Mouse (Mus musculus): ENCODE data around the gene Ergic1.
A peak's percentile ranks its signal among the peaks of the same experiment; 100 is the strongest.

Ergic1 gene

DNA sequence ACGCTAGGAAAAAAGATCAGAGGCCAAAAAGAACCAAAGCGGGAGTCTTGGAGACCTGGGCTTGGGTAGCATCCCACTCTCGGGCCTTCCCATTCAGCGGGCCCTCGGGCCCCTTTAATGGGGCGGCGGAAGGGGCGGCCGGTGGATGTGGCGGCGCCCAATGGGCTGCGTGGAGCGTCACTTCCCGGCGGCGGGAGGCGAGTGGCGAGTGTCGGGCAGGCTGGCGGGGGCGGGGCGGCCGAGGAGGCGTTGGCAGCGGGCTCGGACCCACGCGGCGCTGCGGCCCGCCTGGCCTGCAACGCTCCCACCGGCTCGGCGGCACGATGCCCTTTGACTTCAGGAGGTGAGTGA is at the start of gene Ergic1:
Ergic1 (plus strand) TSS at position 200 of the 351 bp plus-strand sequence.
- peak; percentile 88 for DNase-seq

GRCm38 (mm10) chr17:26511816-26512774 is 49.2 kb upstream of the Ergic1 start:
- DNase-seq, result no peak

DNA sequence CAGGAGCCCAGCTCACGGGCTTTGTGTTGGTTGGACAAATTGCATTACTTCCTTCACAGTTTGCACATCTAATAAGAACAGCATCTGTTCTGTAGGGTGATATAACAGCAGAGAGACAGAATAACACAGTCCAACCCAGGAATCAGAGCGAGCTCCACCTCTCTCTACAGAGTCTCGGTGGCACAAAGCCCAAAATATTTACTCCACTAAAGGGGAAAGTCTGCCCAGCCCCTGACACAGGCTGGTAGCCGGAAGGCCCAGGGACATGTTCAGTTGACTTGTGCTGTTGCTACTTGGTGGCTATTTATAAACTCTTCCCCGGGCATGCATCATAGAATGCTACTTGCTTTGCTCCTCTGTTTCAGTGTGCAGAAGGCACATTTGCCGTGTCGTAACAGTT is 48.3 kb upstream of the Ergic1 start:
- DNase-seq, result no peak

DNA sequence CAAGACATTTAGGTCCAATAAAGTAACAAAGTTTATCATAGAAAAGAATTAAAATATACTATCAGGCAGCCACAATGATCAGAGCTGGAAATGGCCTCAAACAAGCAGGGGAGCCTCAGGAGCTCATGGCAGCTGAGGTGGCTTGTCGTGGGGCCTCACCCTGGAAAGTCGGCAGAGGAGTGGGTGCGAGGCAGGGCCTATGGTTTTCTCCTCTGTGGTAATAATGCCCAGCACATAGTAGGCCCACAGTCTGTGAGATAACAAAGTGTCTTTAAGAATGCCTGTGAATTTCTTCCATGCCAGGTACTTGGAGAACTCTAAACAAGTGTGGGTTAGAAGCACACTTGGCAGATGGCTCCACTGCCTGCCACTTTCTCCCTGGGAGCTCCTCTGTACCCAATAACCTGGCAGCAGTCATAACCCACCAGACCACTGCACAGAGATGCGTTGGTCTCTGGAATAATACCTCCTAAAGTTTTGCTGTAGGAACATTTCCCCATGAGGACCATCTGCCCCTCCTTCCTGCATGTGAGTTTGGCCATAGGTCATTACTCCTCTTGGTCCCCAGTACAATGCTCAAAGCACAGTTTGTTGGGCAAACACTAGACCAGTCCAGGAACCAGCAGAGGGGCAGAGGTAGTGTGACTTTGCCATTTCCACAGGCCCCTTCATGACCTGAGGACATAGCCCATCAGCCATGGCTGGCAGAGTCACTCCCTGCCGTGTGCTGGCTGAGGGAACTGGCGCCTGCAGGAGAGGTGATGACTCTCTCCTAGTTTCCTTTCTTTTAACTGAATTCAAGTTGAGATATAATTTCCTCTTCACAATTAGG is 47.6 kb upstream of the Ergic1 start:
- DNase-seq, result no peak

DNA sequence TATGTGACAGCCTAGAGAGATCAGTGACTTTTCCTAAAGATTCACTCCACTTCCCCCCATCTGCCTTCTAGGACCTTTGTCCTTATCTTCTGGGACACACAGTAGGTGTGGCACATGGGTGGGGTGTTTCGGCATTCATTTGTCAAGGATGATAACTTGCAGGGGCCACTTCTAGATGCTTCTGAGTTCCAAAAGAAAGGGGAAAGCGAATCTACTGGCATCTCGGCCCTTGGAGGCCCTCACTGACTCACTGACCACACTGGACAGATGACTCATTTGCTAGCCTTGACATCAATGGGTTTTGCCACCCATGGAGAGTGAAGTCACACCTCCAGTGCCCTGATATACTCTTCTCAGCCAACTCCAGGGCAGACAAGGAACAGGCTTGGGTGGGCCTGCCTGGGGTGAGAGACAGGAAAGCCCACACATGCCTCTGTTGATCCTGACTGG is 46.7 kb upstream of the Ergic1 start:
- DNase-seq, result no peak

DNA sequence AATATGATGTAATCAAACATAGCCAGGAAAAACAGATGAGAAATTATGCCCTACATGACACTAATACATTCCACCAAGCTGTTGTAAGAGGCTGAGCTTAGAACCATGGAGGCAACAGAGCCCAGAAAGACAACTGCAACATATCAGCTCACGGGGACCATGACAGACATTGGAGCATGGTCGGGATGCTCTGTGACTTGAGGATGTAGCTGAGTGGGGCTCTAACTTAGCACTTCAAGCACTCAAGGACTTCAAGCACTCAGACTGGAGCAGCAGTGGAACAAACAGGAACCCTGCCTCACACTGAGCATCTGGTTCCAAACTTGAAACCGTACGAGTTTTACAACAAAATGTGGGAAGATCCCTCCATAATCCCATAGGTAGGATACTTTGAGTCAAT is 45.6 kb upstream of the Ergic1 start:
- no peak for DNase-seq

DNA sequence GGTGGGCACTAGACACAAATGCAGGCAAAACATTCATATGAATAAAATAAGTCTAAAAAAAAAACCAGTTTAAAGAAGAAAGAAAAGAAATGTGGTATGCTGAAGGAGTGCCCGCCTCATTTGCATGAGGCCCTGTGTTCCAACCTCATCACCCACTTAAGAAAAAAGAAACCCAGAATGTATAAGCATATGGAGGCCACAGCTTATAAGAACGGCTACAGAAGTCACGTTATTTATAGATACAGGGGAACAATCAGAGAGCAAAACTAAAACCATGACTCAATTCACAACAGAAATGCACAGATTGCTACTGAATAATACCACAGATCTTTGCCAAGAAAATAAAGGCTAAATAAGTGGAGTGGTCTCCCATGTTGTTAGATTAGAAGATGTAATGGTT is 43.0 kb upstream of the Ergic1 start:
- DNase-seq, result no peak

GRCm38 (mm10) chr17:26522711-26523110 is 38.6 kb upstream of the Ergic1 start:
- no peak for DNase-seq

- no peak for DNase-seq
Observed at GRCm38 (mm10) chr17:26524316-26524715, 37.0 kb upstream of the Ergic1 start.

GRCm38 (mm10) chr17:26524801-26525200 is 36.5 kb upstream of the Ergic1 start:
- no peak for DNase-seq

GRCm38 (mm10) chr17:26525316-26525715 is 36.0 kb upstream of the Ergic1 start:
- DNase-seq, result no peak

GRCm38 (mm10) chr17:26527291-26527690 is 34.0 kb upstream of the Ergic1 start:
- no peak for DNase-seq

GRCm38 (mm10) chr17:26528751-26529150 is 32.5 kb upstream of the Ergic1 start:
- no peak for DNase-seq

DNA sequence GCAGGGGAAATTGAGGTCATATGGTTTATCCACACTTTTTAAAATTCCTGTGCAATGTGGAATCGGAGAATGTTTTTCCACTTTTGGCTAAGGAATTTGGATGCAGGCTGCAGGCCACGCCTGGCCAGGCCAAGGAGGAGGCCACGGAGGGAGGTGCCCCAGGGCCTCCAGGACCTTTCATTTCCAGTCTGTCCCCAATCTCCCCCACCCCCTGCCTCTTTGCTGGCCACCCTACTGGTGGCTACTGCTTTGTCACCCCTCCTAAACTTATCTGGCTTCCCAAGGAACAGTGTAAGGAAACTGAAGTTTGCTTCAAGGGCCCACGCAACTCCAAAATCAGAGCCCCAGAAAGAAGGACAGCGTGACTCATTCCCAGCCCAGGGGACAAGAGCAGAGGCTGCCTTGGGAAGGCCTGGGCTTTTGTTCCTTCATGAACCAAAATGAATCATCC is 31.5 kb upstream of the Ergic1 start:
- no peak for DNase-seq

GRCm38 (mm10) chr17:26530590-26531081 is 30.7 kb upstream of the Ergic1 start:
- DNase-seq, result no peak

- no peak for DNase-seq
Observed at GRCm38 (mm10) chr17:26531395-26532027, 29.8 kb upstream of the Ergic1 start.

- DNase-seq, result no peak
Observed at GRCm38 (mm10) chr17:26532476-26533045, 28.7 kb upstream of the Ergic1 start.

DNA sequence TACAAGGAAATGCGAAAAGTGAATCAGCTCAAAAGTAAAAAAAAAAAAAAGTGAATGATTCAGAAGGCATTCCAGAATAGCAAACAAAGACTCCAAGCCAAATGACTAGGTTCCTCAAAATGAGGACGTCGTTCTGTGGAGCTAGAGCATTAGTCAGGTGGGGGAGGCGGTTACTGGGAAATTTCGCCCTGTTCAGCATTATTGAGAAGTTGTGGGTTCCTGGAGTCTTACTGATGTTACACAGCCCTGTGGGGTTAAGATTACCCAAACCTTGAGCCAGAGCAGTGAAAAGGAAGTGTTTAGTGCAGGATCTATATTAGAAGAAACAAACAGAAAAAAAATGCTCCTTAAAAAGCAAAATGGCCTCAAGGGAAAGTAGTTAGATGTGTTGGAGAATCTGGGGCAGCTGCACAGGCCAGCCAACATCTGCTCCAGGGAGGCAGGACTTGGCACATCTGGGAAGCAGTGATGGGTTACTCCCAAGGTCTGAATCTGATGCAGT is 27.4 kb upstream of the Ergic1 start:
- DNase-seq, result no peak

GRCm38 (mm10) chr17:26534695-26535094 is 26.6 kb upstream of the Ergic1 start:
- DNase-seq, result no peak

DNA sequence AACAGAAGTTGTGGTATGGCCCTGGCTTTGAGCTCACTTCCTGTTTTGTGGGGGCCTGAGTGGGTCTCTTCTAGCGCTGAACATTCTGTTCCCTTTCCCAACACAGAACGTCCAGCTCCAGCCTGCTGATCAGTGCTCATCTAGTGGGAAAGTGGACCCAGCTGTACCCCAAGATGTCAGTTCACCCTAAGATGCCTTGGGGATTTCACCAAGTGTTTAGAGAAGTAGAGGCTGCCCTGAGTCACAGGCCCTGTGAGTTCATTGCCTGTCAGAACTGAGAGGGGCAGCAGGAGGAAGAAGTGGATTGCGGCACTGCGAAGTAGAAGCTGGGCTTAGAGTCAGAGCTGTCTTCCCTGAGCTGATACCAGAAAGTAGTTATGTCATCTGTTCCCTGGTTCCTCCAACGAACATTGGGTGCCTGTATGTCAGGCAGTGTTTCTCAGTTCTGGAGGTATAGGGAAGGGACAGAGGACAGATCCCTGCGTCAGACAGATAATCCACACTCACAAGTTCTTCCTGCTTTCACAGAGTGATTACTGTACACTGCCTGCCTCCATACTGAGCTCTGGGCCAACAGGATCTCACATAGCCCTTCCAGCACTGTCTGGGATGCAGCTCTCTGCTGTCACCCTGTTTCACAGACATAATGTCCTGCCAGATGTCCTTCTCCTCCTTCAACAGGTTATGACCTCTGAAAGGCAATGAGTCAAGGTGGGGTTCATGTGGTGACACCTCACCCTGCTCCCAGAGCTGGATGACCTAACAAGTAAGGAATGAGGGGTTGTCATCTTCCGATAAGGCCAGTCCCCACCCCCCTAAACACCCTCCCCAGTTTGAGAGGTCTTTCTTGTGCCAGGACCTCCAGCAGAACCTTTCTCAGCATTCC is 25.8 kb upstream of the Ergic1 start:
- DNase-seq, result no peak

DNA sequence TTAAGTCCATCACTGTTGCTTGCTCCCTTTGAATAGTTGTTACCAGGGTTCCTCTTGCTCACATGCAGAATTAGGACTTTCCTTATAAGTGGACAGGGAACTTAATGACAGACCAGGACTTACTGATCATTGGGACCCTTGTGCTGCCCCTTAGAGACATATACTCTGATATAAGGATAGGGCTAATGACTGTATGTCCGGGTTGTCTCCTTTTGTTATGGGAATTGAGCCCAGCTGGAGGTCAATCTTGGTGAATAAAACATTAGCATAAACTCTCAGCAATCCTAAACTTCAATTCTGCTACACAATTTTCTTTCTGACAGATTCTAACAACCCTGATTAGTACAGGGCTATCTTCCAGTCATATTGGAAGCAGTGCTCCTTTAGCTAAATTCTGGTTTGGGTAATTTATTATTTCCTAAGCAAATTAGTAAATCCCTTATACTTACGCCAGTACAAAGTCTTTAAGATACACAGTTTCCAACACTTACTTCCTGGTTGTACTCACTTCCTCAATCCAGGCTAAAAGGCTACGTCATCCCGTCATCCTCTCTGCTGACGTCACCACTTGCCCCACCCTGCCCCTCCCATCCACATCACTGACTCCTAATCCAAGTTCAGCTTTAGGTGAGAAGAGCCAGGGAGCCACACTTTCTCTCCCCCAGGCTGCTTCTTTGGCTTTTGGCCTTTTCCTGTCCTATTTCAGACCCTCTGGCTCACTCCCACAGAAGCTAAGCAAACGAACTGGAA is 23.4 kb upstream of the Ergic1 start:
- no peak for DNase-seq
